ENCODE assay signal across 11 mouse cellular contexts in the genomic region with DNA sequence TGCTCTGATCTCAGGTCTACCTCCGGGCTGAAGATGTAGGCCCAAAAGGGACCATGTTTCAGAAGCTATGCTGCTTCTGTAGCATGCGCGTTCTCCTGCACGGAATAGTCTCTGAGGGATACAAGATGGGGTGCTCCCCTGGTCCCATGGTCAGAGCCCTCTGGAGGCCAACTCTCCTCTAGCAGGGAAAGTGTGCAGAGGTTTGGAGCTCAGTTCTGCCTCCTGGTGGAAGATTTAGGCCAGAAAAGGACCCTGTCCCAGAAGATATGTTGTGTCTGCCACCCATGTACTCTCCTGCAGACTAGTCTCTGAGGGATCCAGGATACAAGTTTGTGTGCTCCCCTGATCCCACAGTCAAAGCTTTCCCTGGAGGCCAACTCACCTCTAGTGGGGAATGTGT.
DNase-seq lines count a peak whose midpoint lies in the region; TF ChIP-seq lines count a peak whose summit lies in the region.
"Had no signal": no experiment of that assay in that cellular context is flagged by ENCODE, and none has a peak within 500 bp of the region (broad histone marks: within the 10 kb centered on the region; RNA-seq: fewer than 3 reads in every experiment).

No protein-coding gene starts in this region.

- H3K4me3 ChIP-seq in layer of hippocampus, adult 2 months = no peak overlapping the region
- H3K4me3 ChIP-seq: neural tube, embryonic 12.5 days had no signal

- peak; percentile 65 for TF ChIP-seq CTCF in layer of hippocampus, adult 2 months (conservative IDR thresholded peaks at IDR 0.05)

- H3K27ac ChIP-seq in layer of hippocampus, adult 2 months = no peak overlapping the region
- H3K27ac ChIP-seq: neural tube, embryonic 12.5 days had no signal

- DNase-seq in embryo, embryonic 11 days = peak; percentile 11
- DNase-seq in embryo, embryonic 10 days (ENCODE audit: low spot score) = no peak
- no peak for DNase-seq in layer of hippocampus, adult 2 months (ENCODE audit: low spot score in 2 of 2)
- no peak for DNase-seq in layer of hippocampus, adult 11-12 months (ENCODE audit: low spot score)
- peak; percentile 4 for DNase-seq in NIH3T3 (ENCODE audit: low read depth)
- peak; percentile 4 for DNase-seq in mesoderm, embryonic 11.5 days (ENCODE audit: low read depth, low spot score)
- DNase-seq in ovary, postnatal 14 days (ENCODE audit: low spot score) = no peak
- DNase-seq in neural tube, embryonic 10.5 days (ENCODE audit: extremely low spot score, low spot score) = no peak
- DNase-seq: kidney, adult 9 months; right cerebral cortex, postnatal 25 days had no signal

Comparison
In these comparisons a context has a peak if more than half of its experiments do, and no peak if none do; other contexts are left out.
1. DNase-seq: peak in embryo, embryonic 11 days (single experiment), NIH3T3 (single experiment) and mesoderm, embryonic 11.5 days (single experiment); none in embryo, embryonic 10 days (single experiment), layer of hippocampus, adult 2 months (0 of 2), layer of hippocampus, adult 11-12 months (single experiment), ovary, postnatal 14 days (single experiment) and neural tube, embryonic 10.5 days (single experiment).